Mouse (Mus musculus): ENCODE results near the gene AW549877. TPM values are rescaled to one million over a fixed set of nuclear protein-coding genes. Genes with fewer than 3 reads are reported as not detected.
A peak's percentile ranks its signal among the peaks of the same experiment; 100 is the strongest.

AW549877 gene
- total RNA-seq, 2 experiments from 2014 or later, result 13.9 to 15.3 TPM

GRCm38 (mm10) chr15:3984876-3985275 lies 10.7 kb downstream of the AW549877 start:
- DNase-seq, result no peak

GRCm38 (mm10) chr15:3982732-3983131 lies 12.8 kb downstream of the AW549877 start:
- DNase-seq, result no peak

DNA sequence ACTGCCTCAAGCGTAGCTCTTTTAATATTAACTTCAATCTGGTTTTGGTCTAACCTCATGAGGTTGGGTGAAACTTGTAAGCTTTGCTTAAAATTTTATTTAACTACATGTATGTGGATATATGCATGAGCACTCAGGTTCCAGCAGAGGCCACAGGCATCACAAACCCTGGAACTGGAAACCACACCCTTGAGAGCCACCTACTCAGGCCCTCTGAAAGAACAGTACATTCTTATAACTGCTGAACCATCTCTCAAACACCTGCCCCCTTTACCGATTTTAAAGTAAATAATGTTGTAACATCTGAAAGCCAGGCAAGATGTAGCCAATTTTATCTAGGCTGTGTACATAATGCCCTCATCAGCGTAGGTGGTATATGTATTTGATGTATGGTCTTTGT lies 15.7 kb downstream of the AW549877 start:
- DNase-seq, result no peak

- peak; percentile 88 for DNase-seq
These were observed 16.3 kb downstream of the AW549877 start, which contains the start of gene Fbxo4 for GRCm38 (mm10) chr15:3979061-3979848. TSS of gene Fbxo4 (minus strand) at chr15:3979573.

GRCm38 (mm10) chr15:3978279-3978678 lies 17.3 kb downstream of the AW549877 start:
- no peak for DNase-seq

- no peak for DNase-seq
These were observed 22.2 kb downstream of the AW549877 start for GRCm38 (mm10) chr15:3973300-3973699.

DNA sequence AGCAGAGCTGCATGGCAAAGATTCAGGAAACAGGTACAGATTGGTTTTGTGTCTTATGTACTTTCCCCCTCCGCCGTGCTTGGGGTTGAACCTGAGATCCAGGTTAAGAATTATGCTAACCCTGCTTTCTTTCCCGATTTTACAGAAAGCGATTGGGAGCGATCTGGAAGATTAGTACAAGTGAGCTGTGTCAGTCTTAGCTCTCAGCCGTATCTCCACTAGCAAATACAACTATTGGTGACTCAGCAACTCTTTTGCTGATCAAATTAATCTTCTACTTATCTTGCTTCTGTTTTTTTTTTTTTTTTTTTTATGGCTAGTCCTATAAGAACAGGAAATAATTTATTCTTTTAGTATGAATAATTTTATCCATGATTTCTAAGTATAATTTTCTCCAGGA lies 25.4 kb downstream of the AW549877 start:
- DNase-seq, result no peak

GRCm38 (mm10) chr15:3969743-3970142 lies 25.8 kb downstream of the AW549877 start:
- no peak for DNase-seq

DNA sequence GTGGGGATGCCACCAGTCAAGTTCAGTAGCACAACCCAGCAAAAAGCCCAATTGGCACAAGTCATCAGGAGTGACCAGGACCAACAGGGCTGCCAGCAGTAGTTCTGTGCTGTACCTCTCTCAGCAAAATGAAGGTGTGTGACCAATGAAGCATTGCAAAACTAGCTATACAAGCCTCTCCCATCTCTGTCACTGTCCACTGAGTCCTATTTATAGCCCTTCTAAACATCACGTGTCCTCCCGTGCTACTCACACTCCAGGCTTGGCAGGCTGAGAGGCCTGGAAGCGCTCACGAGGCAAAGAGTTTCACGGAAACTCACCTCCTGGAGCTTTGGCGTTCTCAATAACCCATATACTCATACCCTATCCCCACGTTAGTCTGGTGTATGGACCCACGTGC lies 33.3 kb downstream of the AW549877 start:
- peak; percentile 11 for DNase-seq

- no peak for DNase-seq
These were observed 35.5 kb downstream of the AW549877 start for GRCm38 (mm10) chr15:3960094-3960493.

DNA sequence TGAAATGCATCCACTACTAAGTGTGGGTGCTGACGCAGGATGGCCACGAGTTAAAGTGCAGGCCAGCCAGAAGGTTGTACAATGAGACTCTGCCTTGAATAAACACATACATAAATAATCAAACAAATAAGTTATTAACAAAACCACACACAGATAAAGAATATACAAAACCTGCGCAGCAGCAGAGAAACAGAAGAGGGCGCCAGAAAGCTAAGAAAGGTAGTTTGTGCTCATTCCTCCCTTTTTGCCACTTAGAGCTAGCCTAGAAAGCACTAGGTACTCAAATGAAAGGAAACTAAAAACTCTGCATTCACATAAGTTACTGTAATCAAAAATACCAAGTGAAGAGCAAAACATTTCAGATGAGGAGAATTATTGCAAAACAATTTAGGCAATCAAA lies 37.6 kb downstream of the AW549877 start:
- peak; percentile 42 for DNase-seq

DNA sequence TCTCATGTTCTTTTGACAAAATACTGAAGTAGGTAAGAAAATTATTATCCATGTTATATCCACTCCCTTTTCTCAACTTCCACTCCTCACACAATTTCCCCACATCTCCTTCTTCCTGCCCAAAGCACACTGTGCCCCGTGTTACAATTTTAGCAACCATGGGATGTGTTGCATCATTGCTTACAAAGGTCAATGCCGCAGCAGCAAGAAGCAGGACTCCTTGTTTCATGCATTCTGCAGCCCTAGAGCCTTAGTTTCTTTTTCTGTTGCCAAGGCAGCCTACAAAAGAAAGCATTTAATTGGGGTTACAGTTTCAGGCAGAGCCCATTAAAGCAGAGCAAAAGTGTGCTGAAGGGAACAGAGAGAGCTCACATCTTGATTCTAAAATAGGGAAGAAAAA lies 40.6 kb downstream of the AW549877 start:
- DNase-seq, result no peak

DNA sequence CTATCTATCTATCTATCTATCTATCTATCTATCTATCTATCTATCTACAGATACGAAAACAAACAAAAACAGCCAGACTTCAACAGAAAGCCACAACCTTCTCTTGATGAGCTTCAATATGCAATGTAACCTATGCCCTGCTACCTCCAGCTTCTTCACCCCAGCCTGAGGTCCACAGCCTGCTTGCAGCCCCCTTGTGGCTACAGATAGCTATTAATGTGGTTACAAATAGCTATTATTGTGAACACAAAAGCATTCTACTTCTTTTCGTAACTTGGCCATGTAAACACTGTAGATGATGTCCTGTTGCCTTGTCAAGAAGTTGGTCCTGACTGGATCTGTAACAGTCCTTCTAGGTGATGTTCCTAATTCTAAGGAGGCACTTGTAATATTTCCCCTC lies 57.4 kb downstream of the AW549877 start:
- DNase-seq, result no peak

DNA sequence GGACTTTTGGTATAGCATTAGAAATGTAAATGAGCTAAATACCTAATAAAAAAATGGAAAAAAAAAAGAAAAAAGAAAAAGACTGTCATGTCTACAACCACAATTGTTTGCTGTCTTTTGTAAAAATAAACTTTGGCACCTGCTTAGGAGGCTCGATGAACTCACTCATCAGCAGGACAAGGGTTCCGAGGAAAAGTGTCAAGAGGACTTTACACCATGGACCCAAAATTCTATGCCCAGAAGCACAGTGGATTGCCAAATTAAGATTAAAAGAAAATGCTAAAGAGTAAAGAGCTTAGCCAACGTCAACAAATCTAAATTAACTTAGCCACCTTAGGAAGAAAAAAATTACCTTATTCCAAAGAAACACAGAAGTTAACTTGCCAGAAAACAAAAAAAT lies 59.5 kb downstream of the AW549877 start:
- DNase-seq, result no peak

DNA sequence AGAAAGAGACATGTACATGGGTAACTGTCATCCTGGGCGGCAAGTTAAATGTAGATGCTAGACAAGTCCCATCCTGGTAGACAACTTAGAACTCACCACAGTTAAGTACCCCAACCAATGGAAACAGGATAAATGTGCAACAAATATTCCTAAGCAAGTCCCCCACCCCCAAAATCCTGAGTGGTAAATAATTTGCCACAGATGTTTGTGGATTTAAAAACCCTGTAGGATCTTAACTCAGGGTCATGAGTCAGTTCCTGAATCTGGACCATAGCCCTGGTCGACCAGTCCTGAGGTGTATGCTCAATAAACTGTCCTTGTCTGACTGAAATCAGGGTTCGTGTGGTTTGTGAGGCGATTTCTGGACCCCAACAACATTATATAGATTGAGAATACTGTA lies 62.1 kb downstream of the AW549877 start:
- no peak for DNase-seq

Other genes starting within 250 kb of the AW549877 start
- gene Fbxo4, start 16.2 kb downstream of the AW549877 start, total RNA-seq (2021), result 1 to 10 TPM; 5.7 to 7.0 TPM
- 10 to 100 TPM; 64.5 to 67.1 TPM for gene Oxct1, start 30.6 kb upstream of the AW549877 start, total RNA-seq (2021)

Data from gastrocnemius, postnatal 10 days (tissue).